Mouse (Mus musculus) G1E-ER4 (cell line): ENCODE measurements around the gene Mrpl2. TPM values are rescaled to one million over a fixed set of nuclear protein-coding genes. Genes with fewer than 3 reads are reported as not detected.

Source experiments
- GATA1 ChIP-seq: IDR thresholded peaks from one replicate; pipeline ENCODE4 v1.8.0; 2012; ENCODE audit warnings: low read length, inconsistent platforms
- polyA plus RNA-seq: library from polyadenylated mRNA; stranded (reverse); fragments of >175 nt; gene quantifications from 2 replicates; pipeline ENCODE4 v1.2.3, GENCODE M21; 2012

Mrpl2 gene
- polyA plus RNA-seq = 790 and 1,047 TPM in 2 replicates

DNA sequence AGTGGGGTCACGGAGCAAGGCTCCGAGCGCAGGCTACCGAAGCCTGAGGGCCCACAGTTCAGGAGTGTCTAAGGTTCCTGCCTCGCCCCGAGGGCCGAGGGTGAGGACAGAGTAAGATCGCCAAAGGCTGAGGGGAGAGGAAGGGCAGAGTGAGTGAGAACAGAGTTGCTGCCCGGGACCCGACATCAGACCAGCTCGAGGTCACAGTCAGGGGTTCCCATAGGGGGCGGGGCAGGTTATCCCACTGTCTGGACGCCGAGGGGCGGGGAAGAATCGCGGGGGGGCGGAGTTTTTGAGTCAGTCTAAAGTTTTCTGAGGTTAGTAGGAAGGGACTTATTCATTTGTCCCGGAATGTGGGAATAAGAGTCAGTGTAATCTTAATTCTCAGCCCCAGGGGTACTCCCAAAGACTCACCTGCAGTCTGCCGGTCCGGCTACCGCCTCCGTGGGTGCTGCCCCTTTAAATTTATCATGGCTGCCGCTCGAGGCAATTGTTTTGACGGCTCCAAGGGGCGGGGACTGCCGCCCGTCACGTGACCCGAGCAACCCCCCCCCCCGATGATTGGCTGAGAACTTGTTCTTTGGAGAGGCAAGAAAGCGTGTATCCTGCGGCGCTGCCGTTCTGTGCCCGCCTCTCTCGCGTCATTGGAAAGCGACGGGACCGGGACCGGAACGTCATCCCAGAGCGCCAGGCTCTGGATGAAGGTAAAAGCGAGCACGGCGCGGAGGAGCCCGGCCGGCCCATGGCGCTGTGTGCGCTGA lies at the start of gene Mrpl2, which contains the start of gene Klc4:
TSS of gene Mrpl2 (plus strand) at position 669 of the 761 bp plus-strand sequence.
TSS of gene Klc4 (minus strand) at position 462 of the 761 bp plus-strand sequence.
- TF ChIP-seq GATA1 = no peak

DNA sequence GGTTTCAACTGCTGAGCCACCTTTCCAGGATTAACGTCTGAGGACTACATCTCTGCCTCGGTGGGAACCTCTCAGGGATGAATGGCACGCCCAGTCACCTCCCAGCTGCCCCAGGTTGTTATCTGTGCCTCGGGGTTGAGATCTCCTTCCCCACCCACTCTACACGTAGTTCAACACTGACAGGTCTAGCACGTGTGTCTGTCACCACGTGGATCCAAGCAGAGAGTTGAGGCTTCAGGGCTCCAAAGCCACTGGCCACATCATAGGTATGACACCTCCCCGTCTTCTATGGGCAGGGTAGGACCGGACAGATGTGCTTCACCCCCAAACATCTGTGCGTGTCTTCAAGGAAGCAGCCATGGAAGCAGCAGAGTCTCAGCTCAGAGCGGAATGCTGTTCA lies 48.1 kb upstream of the Mrpl2 start:
- no peak for TF ChIP-seq GATA1

DNA sequence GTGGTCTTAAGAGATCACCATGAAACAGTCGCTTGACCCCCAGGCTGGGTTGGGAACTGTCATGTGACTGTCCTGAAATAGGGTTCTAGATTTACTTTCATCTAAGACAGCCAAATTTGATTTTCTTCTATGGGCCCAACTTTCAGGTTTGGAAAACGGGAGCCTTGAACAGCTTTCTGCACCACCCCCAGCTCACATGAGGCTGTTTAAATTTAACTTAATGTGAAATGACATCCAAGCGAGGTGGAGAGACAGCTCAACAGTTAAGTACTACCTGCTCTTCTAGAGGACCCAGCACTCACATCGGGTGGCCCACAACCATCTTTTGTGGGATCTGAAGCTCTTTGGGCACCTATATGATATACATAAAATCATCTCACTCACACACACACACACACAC lies 47.1 kb upstream of the Mrpl2 start:
- no peak for TF ChIP-seq GATA1

DNA sequence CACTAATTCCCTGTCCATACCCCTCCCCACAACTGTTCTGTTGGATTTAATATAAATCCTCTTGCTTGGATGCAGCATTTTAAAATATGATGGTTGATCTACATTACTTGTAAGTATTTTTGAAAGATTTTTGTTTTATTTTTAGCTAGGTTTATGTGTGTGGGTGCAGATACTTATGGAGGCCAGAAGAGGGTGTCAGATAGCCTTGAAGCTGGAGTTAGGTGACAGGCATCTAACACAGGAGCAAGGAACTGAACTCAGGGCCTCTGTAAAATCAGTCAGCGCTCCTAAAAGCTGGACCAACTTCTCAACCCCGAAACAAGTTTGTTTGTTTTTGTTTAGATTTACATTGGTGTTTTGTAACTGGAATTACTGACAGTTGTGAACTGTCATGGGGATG lies 45.5 kb upstream of the Mrpl2 start:
- no peak for TF ChIP-seq GATA1

DNA sequence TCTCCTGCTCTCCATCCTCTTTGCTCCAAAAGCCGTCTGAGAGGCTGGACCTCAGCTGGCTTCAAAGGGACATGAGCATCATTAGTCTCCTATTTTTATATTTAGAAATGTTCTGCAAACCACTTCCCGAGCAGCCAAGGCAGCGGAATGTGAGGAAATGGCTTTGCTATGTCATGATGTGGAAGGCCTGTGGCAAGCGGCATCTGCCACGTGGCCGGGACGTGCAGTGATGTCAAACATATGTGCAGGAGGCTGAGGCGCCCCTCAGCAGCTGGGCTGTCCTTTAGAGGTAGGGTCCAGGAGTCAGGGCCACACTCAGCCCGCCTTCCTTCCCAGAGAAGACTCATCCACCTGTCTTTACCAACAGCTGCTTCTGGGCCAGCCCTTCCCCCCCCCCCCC lies 43.8 kb upstream of the Mrpl2 start:
- no peak for TF ChIP-seq GATA1

DNA sequence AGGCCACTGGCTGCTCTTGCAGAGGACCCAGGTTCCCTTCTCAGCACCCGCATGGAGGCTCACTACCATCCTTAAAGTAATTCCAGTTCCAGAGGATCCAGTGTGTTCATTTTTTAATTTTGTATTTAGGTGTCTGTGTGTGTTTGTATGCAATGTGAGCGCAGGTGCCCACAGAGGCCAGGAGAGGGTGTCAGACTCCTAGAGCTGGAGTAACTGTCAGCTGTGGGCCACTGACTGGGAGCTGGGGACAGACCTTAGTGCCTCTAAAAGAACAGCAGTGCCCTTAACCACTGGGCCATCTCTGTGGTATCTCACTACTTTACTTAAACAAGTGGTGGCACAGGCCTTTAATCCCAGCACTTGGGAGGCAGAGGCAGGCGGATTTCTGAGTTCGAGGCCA lies 42.8 kb upstream of the Mrpl2 start:
- no peak for TF ChIP-seq GATA1

DNA sequence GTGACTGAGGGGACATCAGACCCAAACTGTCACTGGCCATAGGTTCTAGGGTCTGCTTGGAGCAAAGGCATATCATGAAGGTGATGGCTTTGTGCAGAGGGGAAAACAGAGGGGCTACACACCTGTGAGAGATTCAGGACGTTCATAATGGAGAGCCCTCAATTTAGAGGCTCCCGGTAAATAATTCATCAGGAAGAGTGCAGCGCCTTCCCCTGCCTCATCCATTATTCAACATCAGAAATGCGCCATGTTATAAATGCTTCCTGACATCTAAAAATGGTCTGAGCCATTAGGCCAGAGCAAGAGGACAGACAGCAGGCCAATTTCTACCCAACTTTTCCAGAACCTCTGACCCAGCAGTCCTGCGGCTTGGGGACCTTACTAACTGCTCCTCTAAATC lies 40.9 kb upstream of the Mrpl2 start:
- no peak for TF ChIP-seq GATA1

DNA sequence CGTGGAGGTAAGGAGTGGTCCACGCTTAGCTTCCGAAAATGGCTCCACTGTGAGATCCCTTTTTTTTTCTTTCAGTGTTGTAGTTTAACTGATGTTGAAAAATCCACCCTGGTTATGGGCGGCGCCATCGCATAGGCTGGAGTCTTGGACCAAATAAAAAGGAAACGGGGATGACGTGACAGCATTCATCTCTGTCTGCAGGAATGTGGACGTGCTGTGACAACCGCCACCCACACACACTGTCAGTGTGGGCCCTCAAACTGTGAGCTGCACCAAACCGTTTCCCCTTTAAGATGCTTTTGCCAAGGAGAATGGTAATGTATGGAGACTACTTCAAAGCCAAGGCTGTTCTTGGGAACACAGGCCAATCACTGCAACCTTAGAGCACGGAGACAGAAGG lies 40.0 kb upstream of the Mrpl2 start:
- TF ChIP-seq GATA1 = no peak

DNA sequence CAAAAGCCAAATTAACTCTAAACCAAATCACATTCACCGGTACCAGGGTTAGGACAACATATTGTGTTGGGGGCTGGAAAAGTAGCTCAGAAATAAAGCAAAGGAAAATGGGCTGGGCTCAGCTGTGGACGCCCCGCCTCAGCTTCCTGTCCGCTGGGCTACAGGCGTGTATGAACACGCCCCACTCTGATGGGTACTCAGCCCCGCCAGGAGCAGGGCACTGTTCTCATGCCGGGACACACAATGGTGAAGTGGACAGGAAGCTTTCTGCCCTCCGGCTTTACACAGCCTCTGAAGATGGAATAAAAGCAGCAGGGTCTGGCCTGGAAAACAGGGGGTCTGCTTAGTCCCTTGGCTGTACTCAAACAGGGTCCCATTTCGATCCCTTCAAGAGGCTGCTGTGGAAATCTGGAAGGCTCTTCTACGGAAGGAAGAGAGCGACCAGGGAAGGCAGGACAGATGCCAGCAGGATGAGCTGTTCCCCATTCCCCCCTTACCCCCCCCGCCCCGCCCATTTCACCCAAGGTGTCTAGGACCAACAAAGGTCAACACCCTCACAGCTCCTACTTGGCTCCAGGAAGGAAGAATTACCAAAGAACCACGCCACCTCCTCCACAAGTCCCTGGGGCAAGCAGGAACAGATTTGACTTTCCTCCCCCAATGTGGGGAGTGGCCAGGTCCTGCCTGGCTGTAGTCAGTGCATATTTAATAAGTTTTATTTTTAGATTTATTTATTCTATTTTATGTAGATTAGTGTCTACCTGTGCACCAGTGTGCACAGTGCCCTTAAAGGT lies 36.1 kb upstream of the Mrpl2 start:
- no peak for TF ChIP-seq GATA1

DNA sequence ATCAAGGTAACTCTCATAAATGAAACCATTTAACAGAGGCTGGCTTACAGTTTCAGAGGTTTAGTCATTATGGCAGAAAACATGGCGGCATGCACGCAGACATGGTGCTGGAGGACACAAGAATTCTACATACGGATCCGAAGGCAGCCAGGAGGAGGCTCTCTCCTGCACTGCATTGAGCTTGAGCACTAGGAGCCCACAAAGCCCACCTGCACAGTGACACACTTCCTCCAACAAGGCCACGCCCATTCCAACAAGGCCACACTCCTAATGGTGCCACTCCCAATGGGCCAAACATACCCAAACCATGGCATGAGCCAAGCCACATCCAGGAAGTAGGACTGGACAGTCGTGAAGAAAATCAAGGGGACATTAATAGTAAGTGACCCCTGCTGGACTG lies 34.7 kb upstream of the Mrpl2 start:
- TF ChIP-seq GATA1 = no peak

DNA sequence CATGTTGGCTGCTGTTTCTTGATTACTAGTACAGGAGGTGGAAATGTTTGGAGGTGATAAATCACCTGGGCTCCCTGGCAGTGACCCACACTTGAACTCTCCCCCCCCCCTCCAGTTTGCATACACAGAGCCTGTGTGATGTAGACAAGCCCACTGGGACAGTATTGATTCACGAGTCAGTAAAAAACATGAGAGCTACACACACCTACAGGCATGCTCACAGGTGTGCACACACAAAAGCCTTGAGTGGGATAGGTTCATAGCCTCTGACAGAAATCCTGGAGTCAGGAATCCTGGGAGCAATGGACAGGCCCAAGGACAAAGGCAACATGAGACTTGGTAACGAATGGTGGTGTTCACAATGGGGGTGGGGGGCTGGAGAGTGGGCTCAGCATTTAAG lies 33.8 kb upstream of the Mrpl2 start:
- TF ChIP-seq GATA1 = no peak

DNA sequence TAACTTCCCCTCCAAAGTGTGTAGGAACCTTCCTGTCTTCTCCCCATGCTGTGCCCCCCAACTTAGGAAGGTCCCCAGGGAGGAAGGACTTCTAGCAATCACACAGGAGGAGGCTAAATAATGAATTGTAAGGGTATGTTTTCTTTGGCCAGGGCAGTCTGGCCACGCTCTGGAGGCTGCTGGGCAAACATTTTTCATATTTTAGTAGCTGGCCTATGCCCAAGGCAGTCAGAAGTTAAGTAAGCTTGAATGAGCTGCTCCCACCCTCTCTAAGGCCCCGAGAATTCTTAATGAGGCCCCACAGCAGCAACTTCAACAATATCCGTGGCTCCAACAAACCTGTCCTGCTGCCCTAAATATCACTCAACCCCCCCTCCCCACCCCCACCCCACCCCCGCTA lies 33.2 kb upstream of the Mrpl2 start:
- TF ChIP-seq GATA1 = no peak

DNA sequence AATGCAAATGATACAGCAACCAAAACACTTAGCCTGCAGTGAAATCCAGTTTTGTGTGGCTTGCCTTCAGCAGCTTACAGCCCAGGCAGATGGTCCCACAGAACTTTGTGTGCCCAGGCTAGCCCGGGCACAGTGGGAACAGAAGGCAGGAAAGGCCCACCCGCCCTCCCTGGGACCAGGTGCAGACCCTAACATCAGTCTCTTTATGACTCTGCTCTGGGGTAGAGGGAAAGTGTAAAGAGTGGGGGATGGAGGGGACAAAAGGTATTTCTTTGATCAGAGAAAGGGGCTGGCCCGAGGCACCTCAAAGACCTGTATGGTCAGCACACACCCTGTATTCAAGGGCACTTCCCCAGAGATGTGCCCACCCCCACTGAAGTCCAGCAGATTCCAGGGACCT lies 32.8 kb upstream of the Mrpl2 start:
- no peak for TF ChIP-seq GATA1

DNA sequence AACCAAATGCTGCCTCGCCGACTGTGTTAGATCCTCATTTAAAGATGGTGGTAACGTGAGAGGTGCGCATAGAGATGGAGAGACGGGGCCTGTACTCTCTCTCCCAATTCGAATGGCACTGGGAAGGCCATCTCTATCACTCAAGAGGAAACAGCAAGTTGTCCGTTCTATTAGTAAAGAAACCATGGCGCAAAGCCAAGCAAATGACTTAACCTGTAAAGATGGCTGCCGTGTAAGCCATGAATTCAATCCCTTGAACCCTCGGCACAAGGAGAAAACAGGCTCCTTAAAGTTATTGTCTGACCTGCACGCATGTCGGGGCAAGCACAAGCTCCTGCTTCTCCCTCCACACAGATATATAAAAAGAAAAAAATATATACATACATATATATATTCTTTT lies 28.2 kb upstream of the Mrpl2 start:
- TF ChIP-seq GATA1 = no peak

DNA sequence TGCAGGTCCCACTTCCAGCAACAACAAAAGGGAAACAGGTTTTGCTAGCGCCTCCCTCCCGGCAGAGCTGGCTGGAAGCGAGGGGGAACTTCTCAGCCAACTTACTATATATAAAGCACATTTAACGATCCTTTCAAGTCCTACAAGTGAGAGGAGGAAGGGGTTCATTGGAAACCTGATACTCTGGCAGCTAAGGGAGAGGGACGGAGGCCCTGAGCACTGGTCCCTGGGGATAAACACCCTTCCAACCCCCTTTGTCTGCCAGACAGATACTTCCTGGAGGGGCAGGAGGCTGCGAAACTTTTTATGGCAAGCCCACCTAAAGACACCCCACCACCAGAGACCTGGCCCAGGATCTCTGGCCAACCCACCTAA lies 27.6 kb upstream of the Mrpl2 start:
- TF ChIP-seq GATA1 = no peak

DNA sequence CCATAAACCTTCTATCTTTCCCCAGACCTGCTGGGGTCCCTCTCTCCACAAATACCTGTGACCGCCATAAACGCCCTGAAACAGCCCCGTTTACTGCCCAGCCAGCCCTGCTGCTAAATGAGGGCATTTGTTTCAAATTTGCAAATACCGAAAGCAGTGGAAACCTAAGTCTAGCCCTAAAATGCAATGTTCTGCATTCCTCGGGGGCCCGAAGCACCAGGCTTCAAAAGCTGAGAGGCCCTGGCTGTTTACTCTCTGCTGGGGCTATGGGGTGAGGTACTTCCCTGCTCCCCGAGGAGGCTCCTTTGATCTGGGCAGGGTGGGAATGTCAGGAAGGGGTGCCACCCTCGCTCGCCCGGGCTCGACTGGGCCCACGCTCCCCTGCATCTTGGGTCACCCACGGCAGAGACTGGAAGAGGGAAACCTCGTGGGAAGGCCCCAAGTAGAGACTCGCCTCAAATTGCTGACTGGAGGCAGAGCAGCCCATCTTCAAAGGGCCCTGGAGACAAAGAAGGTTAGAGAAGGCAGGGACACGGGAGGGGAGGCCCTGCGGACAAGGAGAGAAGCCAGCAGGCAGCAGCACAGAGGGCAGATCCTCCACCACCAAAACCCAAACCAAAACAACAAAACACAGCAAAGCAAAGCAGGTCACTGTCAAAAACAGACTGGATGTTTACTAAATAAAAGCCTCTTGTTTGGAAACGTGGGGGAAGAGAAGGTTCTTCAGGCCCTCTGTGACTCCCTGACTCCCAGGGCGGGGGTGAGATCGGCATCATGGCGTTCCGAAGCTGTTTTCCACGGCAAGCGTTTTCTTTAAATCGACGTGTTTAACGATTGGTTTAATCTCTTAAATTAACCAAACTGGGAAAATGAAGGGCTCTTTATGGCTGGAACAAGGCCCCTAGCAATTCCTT lies 27.0 kb upstream of the Mrpl2 start:
- no peak for TF ChIP-seq GATA1
